Mouse (Mus musculus): ENCODE measurements around the gene Snrpb.

Snrpb gene

GRCm38 (mm10) chr2:130143011-130143410 lies 36.2 kb downstream of the Snrpb start:
- DNase-seq (ENCODE audit: low spot score in 2 of 2) = no peak

GRCm38 (mm10) chr2:130129687-130130086 lies 49.5 kb downstream of the Snrpb start:
- DNase-seq (ENCODE audit: low spot score in 2 of 2) = no peak

- no peak for DNase-seq (ENCODE audit: low spot score in 2 of 2)
These were observed 53.1 kb downstream of the Snrpb start for GRCm38 (mm10) chr2:130126073-130126472.

GRCm38 (mm10) chr2:130125279-130126059 lies 53.7 kb downstream of the Snrpb start:
- no peak for DNase-seq (ENCODE audit: low spot score in 2 of 2)
